Mouse (Mus musculus) olfactory bulb, adult 2 months (tissue): Measurements from ENCODE around the gene Cct8. TPM values are rescaled to one million over a fixed set of nuclear protein-coding genes. Genes with fewer than 3 reads are reported as not detected.

Experiments
- H3K27ac ChIP-seq: fragments of 200-500 bp; 2 replicates; pipeline ENCODE4 v1.5.1; 2012; ENCODE audit warnings: low read depth, low read length; ENCODE audit not compliant: insufficient read depth
- H3K4me1 ChIP-seq: fragments of 200-500 bp; 2 replicates; pipeline ENCODE4 v1.6.1; 2012; ENCODE audit warnings: low read length; ENCODE audit not compliant: control insufficient read depth, insufficient read depth
- H3K4me3 ChIP-seq: fragments of 200-500 bp; 2 replicates; pipeline ENCODE4 v1.5.1; 2012; ENCODE audit warnings: mild to moderate bottlenecking, low read depth, low read length, moderate library complexity; ENCODE audit not compliant: insufficient read depth
- CTCF ChIP-seq: fragments of 200-500 bp; IDR thresholded peaks from 2 replicates; pipeline ENCODE4 v1.5.1; 2012; ENCODE audit warnings: low read depth, mild to moderate bottlenecking, low read length, moderate library complexity; ENCODE audit not compliant: insufficient read depth
- POLR2A ChIP-seq: fragments of 200-500 bp; IDR thresholded peaks from 2 replicates; pipeline ENCODE4 v1.6.1; 2012; ENCODE audit warnings: mild to moderate bottlenecking, low read depth, low read length, moderate library complexity; ENCODE audit not compliant: insufficient read depth
- WGBS: fragments of 180-500 bp; shearing (Covaris S2); methylation state at CpG from one replicate; pipeline ENCODE4 v1.1.7; 2018; 5-methylcytosine and 5-hydroxymethylcytosine counted together
- polyA plus RNA-seq: library from polyadenylated mRNA; stranded (reverse); fragments of >200 nt; gene quantifications from 2 replicates; pipeline ENCODE4 v1.2.4, GENCODE M21; 2012; ENCODE audit warnings: low replicate concordance; ENCODE audit not compliant: missing spikeins, insufficient read depth, insufficient read length

The Cct8 gene
- polyA plus RNA-seq, 1 experiment = 308 TPM

GRCm38 (mm10) chr16:87437096-87437495, 58.6 kb downstream of the Cct8 start:
- TF ChIP-seq POLR2A (no peak), CTCF (no peak)
- Histone ChIP-seq H3K27ac (no peak overlapping the region), H3K4me1 (peaks cover 5% of the 10 kb centered on the region), H3K4me3 (no peak overlapping the region)
- WGBS = 90% methylated on average over 21 of the region's 21 CpGs

GRCm38 (mm10) chr16:87435411-87436205, 60.1 kb downstream of the Cct8 start:
- WGBS = 86% methylated on average over 13 of the region's 13 CpGs
- Histone ChIP-seq H3K4me1 (no peaks in the 10 kb centered on the region), H3K27ac (no peak overlapping the region), H3K4me3 (no peak overlapping the region)
- TF ChIP-seq CTCF = no peak
- TF ChIP-seq POLR2A = no peak

- WGBS = 82% methylated on average over 6 of the region's 6 CpGs
- Histone ChIP-seq H3K4me3 (no peak overlapping the region), H3K4me1 (no peaks in the 10 kb centered on the region), H3K27ac (no peak overlapping the region)
- no peak for TF ChIP-seq CTCF
- no peak for TF ChIP-seq POLR2A
Observed at GRCm38 (mm10) chr16:87434946-87435345, 60.7 kb downstream of the Cct8 start.

GRCm38 (mm10) chr16:87434266-87434665, 61.4 kb downstream of the Cct8 start:
- no peaks in the 10 kb centered on the region for H3K4me1 ChIP-seq
- no peak overlapping the region for H3K4me3 ChIP-seq
- no peak overlapping the region for H3K27ac ChIP-seq
- WGBS = 91% methylated on average over 7 of the region's 7 CpGs
- TF ChIP-seq POLR2A = no peak
- TF ChIP-seq CTCF = no peak

Other genes starting within 250 kb of the Cct8 start
- gene N6amt1, start 141.7 kb downstream of the Cct8 start, polyA plus RNA-seq = not detected in 2 replicates
- gene Ltn1, start 63.3 kb downstream of the Cct8 start, polyA plus RNA-seq = not detected in 2 replicates
- not detected in 2 replicates for gene Rwdd2b, start 55.3 kb downstream of the Cct8 start, polyA plus RNA-seq
- not detected in 2 replicates for gene Usp16, start 41.2 kb downstream of the Cct8 start, polyA plus RNA-seq
- gene Map3k7cl, start 57.5 kb upstream of the Cct8 start, polyA plus RNA-seq = not detected in 2 replicates
- gene Bach1, start 203.1 kb upstream of the Cct8 start, polyA plus RNA-seq = not detected in 2 replicates